Mouse (Mus musculus): ENCODE results near the gene Mrnip. TPM values are rescaled to one million over a fixed set of nuclear protein-coding genes. Genes with fewer than 3 reads are reported as not detected.
"Not testable (repeated sequence)": the region's sequence is repeated elsewhere in the genome, so short reads cannot be mapped to it uniquely, and the experiment has no call there.

Gene Mrnip
- 21.0 and 21.1 TPM in 2 replicates for polyA plus RNA-seq (2012; rRNA removed)

DNA sequence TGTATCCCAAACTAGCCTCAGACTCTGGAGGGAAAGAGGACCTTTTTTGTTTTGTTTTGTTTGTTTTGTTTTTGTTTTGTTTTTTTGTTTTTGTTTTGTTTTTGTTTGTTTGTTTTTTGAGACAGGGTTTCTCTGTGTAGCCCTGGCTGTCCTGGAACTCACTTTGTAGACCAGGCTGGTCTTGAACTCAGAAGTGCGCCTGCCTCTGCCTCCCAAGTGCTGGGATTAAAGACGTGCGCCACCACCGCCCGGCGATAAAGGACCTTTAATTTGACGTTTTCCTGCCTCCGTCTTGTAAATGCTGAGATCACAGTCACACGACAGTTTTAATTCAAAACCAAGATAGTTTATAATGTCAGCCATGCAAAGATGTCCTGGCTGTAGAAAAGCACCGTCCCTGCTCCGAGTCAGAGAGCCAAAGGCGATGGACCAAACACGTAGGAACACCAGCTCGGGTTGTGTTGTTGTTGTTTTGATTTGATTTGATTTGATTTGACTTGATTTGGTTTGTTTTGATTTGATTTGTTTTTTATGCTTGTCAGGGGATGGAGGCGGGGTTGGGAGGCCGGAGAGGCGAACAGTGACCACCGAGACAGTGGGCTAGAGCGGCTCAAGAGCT, at the start of gene Mrnip:
Mrnip (plus strand) TSS at position 334 of the 619 bp plus-strand sequence.
- 5% methylated on average over 19 of the region's 19 CpGs for whole genome bisulfite sequencing
- H3K4me1 ChIP-seq (ENCODE audit: control insufficient read depth, insufficient read depth, low read length): peaks cover 20% of the 10 kb centered on the region

DNA sequence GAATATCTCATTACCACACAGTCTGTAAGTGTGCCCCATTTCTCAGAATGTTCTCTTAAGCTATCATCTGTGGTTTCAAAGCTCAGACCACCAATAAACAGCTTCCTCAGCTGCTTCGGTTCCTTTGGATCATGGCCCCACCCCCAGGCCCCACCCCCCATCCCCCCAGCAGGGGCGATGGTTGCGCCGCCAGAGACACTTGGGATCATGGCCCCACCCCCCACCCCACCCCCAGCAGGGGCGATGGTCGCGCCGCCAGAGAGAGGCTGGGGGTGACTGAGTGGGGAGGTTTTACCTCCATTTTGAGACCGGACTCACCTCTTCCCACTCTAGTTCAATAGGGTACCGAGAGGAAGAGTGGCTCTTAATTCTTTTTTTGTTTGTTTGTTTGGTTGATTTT, 46.5 kb upstream of the Mrnip start:
- WGBS: 12% methylated on average over 10 of the region's 10 CpGs
- H3K4me3 ChIP-seq (ENCODE audit: insufficient read depth, low read depth, low read length): no peak overlapping the region
- H3K27ac ChIP-seq (ENCODE audit: insufficient read depth, low read depth, low read length): no peak overlapping the region
- TF ChIP-seq POLR2A (IDR thresholded peaks at IDR 0.05; ENCODE audit: low read depth, low read length) (no peak), CTCF (conservative IDR thresholded peaks at IDR 0.05; ENCODE audit: insufficient read depth, insufficient read length, low read depth, low read length) (no peak)
- no peaks in the 10 kb centered on the region for H3K27me3 ChIP-seq (replicated peaks; ENCODE audit: control insufficient read depth, insufficient read depth, low read length)
- no peaks in the 10 kb centered on the region for H3K36me3 ChIP-seq (ENCODE audit: control insufficient read depth, insufficient read depth, low read length)
- DNase-seq: no peak
- 0 out of 2 replicates have a peak, but pooled peaks cover 6% of the 10 kb centered on the region for H3K4me1 ChIP-seq (ENCODE audit: control insufficient read depth, insufficient read depth, low read length)

More for the DNA sequence above, at the start of gene Mrnip:
- Histone ChIP-seq H3K27ac (ENCODE audit: insufficient read depth, low read depth, low read length) (peak within 1 kb of the TSS; percentile 87), H3K4me3 (ENCODE audit: insufficient read depth, low read depth, low read length) (peak within 1 kb of the TSS; percentile 76)
- DNase-seq: peak; percentile 37
- H3K27me3 ChIP-seq (replicated peaks; ENCODE audit: control insufficient read depth, insufficient read depth, low read length); H3K36me3 ChIP-seq (ENCODE audit: control insufficient read depth, insufficient read depth, low read length): not testable (repeated sequence)

DNA sequence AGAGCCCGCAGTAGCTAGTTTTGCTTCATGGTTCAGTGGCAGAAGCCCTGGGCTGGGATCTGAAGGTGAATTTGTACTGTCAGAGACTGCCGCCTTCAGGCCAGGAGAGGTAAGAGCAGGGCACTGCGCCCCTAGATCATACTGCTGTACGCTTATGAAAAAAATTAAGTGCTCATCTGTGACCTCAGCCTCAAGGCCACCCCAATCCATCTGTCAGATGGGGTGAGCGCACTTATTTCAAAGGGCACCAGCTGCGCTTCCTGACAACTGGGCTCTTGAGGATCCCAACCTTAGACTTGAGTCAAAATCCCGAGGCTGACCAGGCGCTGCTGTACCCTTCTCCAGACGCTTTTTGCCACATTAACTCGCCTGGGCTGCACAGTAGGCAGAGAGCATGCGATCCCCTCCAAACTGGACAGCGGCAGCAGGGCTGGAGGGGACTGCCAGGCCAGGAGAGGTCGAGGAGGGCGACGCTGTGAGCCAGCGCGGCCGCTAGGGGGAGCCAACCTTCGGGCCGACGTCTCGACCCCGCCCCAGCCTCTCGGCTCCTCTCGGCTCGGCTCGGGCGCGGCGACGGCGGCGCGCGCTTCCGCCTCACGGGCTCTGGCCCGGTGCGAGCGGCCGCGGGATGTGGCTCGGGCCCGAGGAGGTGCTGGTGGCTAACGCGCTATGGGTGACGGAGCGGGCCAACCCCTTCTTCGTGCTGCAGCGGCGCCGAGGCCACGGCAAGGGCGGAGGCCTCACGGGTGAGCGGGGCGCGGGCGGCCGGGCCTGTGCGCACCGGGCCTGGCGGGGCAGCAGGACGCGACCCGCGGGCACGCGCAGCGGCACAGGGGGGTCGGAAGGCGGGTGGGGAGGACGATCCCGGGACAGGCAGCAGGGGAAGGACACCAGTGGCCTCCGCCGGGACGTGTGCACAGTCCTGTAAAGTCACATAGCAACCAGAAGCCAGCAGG, 43.2 kb upstream of the Mrnip start, which contains the start of gene Tbc1d9b:
Tbc1d9b (plus strand) TSS at position 586 of the 956 bp plus-strand sequence.
- no peaks in the 10 kb centered on the region for H3K27me3 ChIP-seq (replicated peaks; ENCODE audit: control insufficient read depth, insufficient read depth, low read length)
- peak; percentile 92 for DNase-seq
- H3K36me3 ChIP-seq (ENCODE audit: control insufficient read depth, insufficient read depth, low read length): no peaks in the 10 kb centered on the region
- H3K4me3 ChIP-seq (ENCODE audit: insufficient read depth, low read depth, low read length): peak within 1 kb of the TSS; percentile 74
- 0 out of 2 replicates have a peak, but pooled peaks cover 6% of the 10 kb centered on the region for H3K4me1 ChIP-seq (ENCODE audit: control insufficient read depth, insufficient read depth, low read length)
- peak within 1 kb of the TSS; percentile 98 for H3K27ac ChIP-seq (ENCODE audit: insufficient read depth, low read depth, low read length)
- under 1% methylated on average over 77 of the region's 77 CpGs for WGBS
- TF ChIP-seq POLR2A (IDR thresholded peaks at IDR 0.05; ENCODE audit: low read depth, low read length): no peak
- TF ChIP-seq CTCF (conservative IDR thresholded peaks at IDR 0.05; ENCODE audit: insufficient read depth, insufficient read length, low read depth, low read length): peak; percentile 97

DNA sequence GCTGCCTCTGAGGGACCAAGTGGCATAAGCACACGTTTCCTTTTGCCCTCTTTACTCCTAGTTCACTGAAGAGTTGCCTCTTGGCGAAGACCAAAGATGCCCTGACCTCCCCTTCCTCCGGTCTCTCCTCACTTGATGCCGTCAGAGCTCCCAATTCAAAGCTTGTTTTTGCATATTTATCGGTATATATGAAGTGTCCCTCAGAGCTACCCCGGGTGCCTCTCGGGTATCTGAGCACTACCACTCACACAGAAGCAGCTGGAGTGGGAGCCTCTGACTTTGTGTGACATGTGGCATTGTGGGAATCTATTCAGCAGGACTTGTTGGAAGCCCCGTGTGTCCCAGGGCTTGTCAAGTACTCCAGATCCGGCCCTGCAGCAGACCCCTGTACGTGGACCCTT, 42.4 kb upstream of the Mrnip start:
- Histone ChIP-seq H3K27ac (ENCODE audit: insufficient read depth, low read depth, low read length) (peak overlapping the region; percentile 88; the same call in 1 of the 2 replicates), H3K27me3 (replicated peaks; ENCODE audit: control insufficient read depth, insufficient read depth, low read length) (no peaks in the 10 kb centered on the region), H3K36me3 (ENCODE audit: control insufficient read depth, insufficient read depth, low read length) (no peaks in the 10 kb centered on the region), H3K4me3 (ENCODE audit: insufficient read depth, low read depth, low read length) (peak overlapping the region; percentile 74), H3K4me1 (ENCODE audit: control insufficient read depth, insufficient read depth, low read length) (0 out of 2 replicates have a peak, but pooled peaks cover 6% of the 10 kb centered on the region)
- 5% methylated on average over 10 of the region's 10 CpGs for whole genome bisulfite sequencing
- DNase-seq: peak; percentile 19
- TF ChIP-seq CTCF (conservative IDR thresholded peaks at IDR 0.05; ENCODE audit: insufficient read depth, insufficient read length, low read depth, low read length): no peak
- TF ChIP-seq POLR2A (IDR thresholded peaks at IDR 0.05; ENCODE audit: low read depth, low read length): no peak

DNA sequence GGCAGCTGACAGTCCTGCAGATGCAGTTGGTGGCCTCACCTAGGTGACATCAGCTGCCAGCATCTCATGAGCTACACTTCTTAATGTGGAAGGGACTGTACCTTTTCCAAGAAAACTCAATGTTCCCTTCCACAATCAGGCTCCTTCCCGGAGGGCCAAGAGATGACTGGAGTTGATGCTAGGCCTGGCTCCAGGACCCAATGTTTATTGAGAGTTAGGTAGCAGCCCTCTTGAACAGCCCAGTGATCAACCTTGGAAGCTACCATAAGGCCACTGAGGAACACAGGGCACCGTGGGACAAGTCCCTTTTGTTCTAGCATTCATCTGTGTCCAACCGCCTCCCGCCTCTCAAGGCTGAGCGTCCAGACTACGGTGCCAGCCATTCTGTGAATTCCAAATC, 42.0 kb upstream of the Mrnip start:
- Histone ChIP-seq H3K4me1 (ENCODE audit: control insufficient read depth, insufficient read depth, low read length) (0 out of 2 replicates have a peak, but pooled peaks cover 6% of the 10 kb centered on the region), H3K27me3 (replicated peaks; ENCODE audit: control insufficient read depth, insufficient read depth, low read length) (no peaks in the 10 kb centered on the region), H3K27ac (ENCODE audit: insufficient read depth, low read depth, low read length) (no peak overlapping the region), H3K4me3 (ENCODE audit: insufficient read depth, low read depth, low read length) (peak overlapping the region; percentile 74), H3K36me3 (ENCODE audit: control insufficient read depth, insufficient read depth, low read length) (no peaks in the 10 kb centered on the region)
- 64% methylated on average over 6 of the region's 6 CpGs for WGBS
- no peak for DNase-seq
- TF ChIP-seq POLR2A (IDR thresholded peaks at IDR 0.05; ENCODE audit: low read depth, low read length): no peak
- no peak for TF ChIP-seq CTCF (conservative IDR thresholded peaks at IDR 0.05; ENCODE audit: insufficient read depth, insufficient read length, low read depth, low read length)

DNA sequence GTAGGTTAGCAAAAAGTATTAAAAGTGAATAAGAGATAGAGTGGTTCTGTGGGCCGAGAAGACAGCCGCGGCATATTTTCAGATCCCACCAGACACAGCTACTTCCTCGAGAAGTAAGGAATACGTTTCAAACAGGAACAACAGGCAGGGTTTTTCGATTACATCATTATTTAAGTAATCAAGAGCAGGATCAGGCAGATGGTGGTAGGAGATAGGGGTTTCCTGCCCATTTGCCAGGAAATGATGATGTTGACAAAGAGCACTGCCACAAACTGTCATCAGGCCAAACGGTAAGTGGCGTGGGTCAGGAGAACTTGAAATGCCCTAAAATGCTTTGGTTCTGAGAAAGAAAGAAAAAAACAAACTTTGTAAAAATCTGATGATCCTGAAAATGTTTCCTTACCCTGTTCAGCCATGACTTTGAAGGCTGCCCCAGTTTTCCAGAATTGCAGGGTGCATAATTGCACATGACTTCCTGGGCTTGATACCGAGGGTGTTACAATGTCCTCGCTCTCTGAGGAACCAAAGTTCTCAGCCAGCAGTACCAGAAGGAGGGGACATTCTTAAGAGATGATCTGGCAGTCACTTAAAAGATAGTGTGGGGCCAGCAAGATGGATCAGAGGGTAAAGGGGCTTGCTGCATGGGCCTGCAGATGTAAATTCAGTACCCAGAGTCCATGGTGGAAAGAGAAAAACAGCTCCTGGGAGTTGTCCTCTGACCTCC, 39.9 kb upstream of the Mrnip start:
- TF ChIP-seq CTCF (conservative IDR thresholded peaks at IDR 0.05; ENCODE audit: insufficient read depth, insufficient read length, low read depth, low read length) (no peak), POLR2A (IDR thresholded peaks at IDR 0.05; ENCODE audit: low read depth, low read length) (no peak)
- peak; percentile 30 for DNase-seq
- Histone ChIP-seq H3K27ac (ENCODE audit: insufficient read depth, low read depth, low read length) (no peak overlapping the region), H3K4me3 (ENCODE audit: insufficient read depth, low read depth, low read length) (no peak overlapping the region), H3K27me3 (replicated peaks; ENCODE audit: control insufficient read depth, insufficient read depth, low read length) (no peaks in the 10 kb centered on the region), H3K4me1 (ENCODE audit: control insufficient read depth, insufficient read depth, low read length) (0 out of 2 replicates have a peak, but pooled peaks cover 6% of the 10 kb centered on the region), H3K36me3 (ENCODE audit: control insufficient read depth, insufficient read depth, low read length) (no peaks in the 10 kb centered on the region)
- WGBS: 61% methylated on average over 10 of the region's 10 CpGs
